Mouse (Mus musculus) midbrain, postnatal 0 days (tissue): ENCODE measurements around the gene Gm20388. TPM values are rescaled to one million over a fixed set of nuclear protein-coding genes. Genes with fewer than 3 reads are reported as not detected.
"Not testable (repeated sequence)": the region's sequence is repeated elsewhere in the genome, so short reads cannot be mapped to it uniquely, and the experiment has no call there.

Source experiments
- ATAC-seq: fragments of 200-750 bp; cut with Nextera tagmentation; 2 replicates; pipeline ENCODE4 v1.8.0; 2017; ENCODE audit warnings: moderate number of reproducible peaks, mild to moderate bottlenecking, moderate TSS enrichment, moderate library complexity; ENCODE audit not compliant: low FRiP score
- DNase-seq: peaks from one replicate; pipeline ENCODE4 v3.0.0-alpha.2; 2015; ENCODE audit warnings: low spot score
- H3K27ac ChIP-seq: fragments of 300-500 bp; sonication (generic); 2 replicates; pipeline ENCODE4 v1.5.1; 2014; ENCODE audit warnings: low read depth, mild to moderate bottlenecking, low read length, mixed read lengths
- H3K27me3 ChIP-seq: fragments of 300-500 bp; sonication (generic); 2 replicates; pipeline ENCODE4 v1.6.1; 2014; ENCODE audit warnings: low read length, control low read depth, mixed read lengths; ENCODE audit not compliant: insufficient read depth
- H3K36me3 ChIP-seq: fragments of 300-500 bp; sonication (generic); 2 replicates; pipeline ENCODE4 v1.6.1; 2014; ENCODE audit warnings: low read length, control low read depth, mixed read lengths; ENCODE audit not compliant: insufficient read depth
- H3K4me1 ChIP-seq: fragments of 300-500 bp; sonication (generic); 2 replicates; pipeline ENCODE4 v1.6.1; 2014; ENCODE audit warnings: mild to moderate bottlenecking, control low read depth, antibody characterized with exemption, low read length, mixed read lengths; ENCODE audit not compliant: insufficient read depth
- H3K4me2 ChIP-seq: fragments of 300-500 bp; sonication (generic); 2 replicates; pipeline ENCODE4 v1.6.1; 2014; ENCODE audit warnings: low read depth, mild to moderate bottlenecking, low read length, mixed read lengths; ENCODE audit not compliant: poor library complexity, severe bottlenecking
- H3K4me3 ChIP-seq: fragments of 300-500 bp; sonication (generic); 2 replicates; pipeline ENCODE4 v1.5.1; 2014; ENCODE audit warnings: low read depth, mild to moderate bottlenecking, low read length, moderate library complexity
- H3K9ac ChIP-seq: fragments of 300-500 bp; sonication (generic); replicated peaks from 2 replicates; pipeline ENCODE4 v1.6.1; 2014; ENCODE audit warnings: mild to moderate bottlenecking, low read length, moderate library complexity, mixed read lengths; ENCODE audit not compliant: poor library complexity, severe bottlenecking
- H3K9me3 ChIP-seq: fragments of 300-500 bp; sonication (generic); 2 replicates; pipeline ENCODE4 v1.6.1; 2016; ENCODE audit warnings: low read length, control low read depth
- CTCF ChIP-seq: IDR thresholded peaks from 2 replicates; pipeline ENCODE4 v1.5.1; 2016; ENCODE audit warnings: antibody characterized with exemption, mild to moderate bottlenecking
- WGBS: fragments of 180-500 bp; shearing (Covaris S2); extraction: QIAGEN DNeasy Blood & Tissue Kit; methylation state at CpG from one replicate; pipeline ENCODE4 v1.1.7; 2014; 5-methylcytosine and 5-hydroxymethylcytosine counted together
- polyA plus RNA-seq: library from polyadenylated mRNA; unstranded; fragments of >200 nt; fragmentation: Nextera tagmentation; extraction: Ambion mirVana; gene quantifications from 2 replicates; pipeline ENCODE4 v1.2.1, GENCODE M21; 2015
- total RNA-seq: library from RNA; depleted of rRNA; stranded (reverse); fragments of >200 nt; gene quantifications from 2 replicates; pipeline ENCODE4 v1.2.3, GENCODE M21; 2014

Gm20388 gene
- total and polyA plus RNA-seq, 2 experiments from 2014 or later: 74.2 TPM; not detected in 1

DNA sequence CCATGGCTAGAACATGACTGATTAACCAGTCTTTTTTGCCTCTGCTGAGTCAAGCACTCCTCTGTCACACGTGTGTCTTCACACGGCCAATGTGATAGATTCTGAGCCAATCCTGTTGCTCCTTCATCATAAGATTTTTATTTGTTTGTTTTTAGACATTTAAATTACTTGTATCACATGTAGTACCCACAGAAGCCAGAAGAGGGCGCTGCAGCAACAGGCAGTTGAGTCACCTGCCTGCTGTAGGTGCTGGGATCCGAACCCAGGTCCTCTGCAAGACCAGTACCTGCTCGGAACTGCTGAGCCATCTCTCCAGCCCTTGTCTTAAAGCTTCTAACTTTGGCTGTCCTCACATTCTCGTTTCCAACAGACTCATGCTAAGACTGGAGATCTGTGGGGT, 812.4 kb downstream of the Gm20388 start:
- Histone ChIP-seq H3K9me3 (no peaks in the 10 kb centered on the region), H3K4me1 (no peaks in the 10 kb centered on the region), H3K4me2 (no peak overlapping the region), H3K4me3 (no peak overlapping the region), H3K27me3 (no peaks in the 10 kb centered on the region), H3K9ac (no peak overlapping the region), H3K36me3 (no peaks in the 10 kb centered on the region), H3K27ac (no peak overlapping the region)
- ATAC-seq: no peak
- 69% methylated on average over 6 of the region's 6 CpGs for WGBS
- no peak for DNase-seq
- TF ChIP-seq CTCF: peak; percentile 47

DNA sequence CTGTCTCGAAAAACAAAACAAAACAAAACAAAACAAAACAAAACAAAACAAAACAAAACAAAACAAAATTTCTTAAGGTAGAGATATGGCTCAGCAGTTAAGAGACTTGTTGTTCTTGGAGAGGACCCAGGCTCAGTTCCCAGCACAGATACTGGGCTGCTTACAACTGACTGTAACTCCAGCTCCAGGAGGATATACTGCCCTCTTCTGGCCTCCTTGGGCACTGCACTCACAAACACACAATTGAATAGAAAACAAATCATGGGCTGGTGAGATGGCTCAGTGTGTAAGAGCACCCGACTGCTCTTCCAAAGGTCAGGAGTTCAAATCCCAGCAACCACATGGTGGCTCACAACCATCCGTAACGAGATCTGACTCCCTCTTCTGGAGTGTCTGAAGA, 813.5 kb downstream of the Gm20388 start:
- not testable (repeated sequence) for ATAC-seq, H3K4me3 ChIP-seq, H3K27ac ChIP-seq, H3K36me3 ChIP-seq, H3K4me2 ChIP-seq, DNase-seq, H3K9me3 ChIP-seq, H3K4me1 ChIP-seq, H3K9ac ChIP-seq, H3K27me3 ChIP-seq
- WGBS: 85% methylated on average over 2 of the region's 4 CpGs
- TF ChIP-seq CTCF: peak; percentile 34

DNA sequence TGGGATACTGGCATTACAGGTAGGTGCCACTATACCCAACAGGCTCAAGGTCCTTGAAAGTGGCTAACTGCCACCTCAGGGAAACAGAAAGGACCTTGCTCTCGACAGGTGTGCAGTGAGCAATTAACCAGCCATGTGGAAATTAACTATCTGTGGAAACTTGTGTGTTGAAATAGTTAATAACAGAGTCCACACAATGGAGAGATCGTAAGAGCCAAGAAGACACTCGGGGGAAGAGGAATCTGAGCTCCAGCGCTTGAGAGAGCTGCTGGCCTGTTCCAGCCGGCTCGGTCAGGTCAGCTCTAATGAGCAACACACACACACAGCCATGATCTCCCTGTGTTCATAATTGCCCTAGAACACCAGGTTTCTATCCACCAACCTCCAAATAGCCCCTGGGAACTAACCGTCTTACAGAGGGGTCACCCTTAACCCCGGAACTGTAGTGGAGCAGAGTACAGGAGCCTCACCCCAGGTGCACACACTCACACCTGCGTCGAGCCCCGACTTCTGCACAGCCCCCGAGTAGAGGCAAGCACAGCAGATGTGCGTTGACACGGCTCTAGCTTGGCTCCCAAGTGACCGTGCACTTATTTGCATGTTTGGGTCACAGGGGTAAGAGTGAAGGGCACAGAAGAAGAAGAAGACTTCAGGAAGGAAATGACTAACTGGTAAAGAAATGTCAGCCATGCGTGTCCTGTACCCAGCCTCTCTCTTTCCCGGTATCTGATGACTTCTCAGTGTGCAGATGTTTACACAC, 814.4 kb downstream of the Gm20388 start:
- H3K4me1 ChIP-seq: no peaks in the 10 kb centered on the region
- H3K9me3 ChIP-seq: no peaks in the 10 kb centered on the region
- no peak for TF ChIP-seq CTCF
- H3K4me3 ChIP-seq: no peak overlapping the region
- ATAC-seq (no peak), DNase-seq (no peak)
- no peak overlapping the region for H3K9ac ChIP-seq
- H3K36me3 ChIP-seq: no peaks in the 10 kb centered on the region
- 82% methylated on average over 17 of the region's 17 CpGs for WGBS
- no peak overlapping the region for H3K27ac ChIP-seq
- peaks cover 3% of the 10 kb centered on the region; the same call in 1 of the 2 replicates for H3K27me3 ChIP-seq
- H3K4me2 ChIP-seq: no peak overlapping the region

DNA sequence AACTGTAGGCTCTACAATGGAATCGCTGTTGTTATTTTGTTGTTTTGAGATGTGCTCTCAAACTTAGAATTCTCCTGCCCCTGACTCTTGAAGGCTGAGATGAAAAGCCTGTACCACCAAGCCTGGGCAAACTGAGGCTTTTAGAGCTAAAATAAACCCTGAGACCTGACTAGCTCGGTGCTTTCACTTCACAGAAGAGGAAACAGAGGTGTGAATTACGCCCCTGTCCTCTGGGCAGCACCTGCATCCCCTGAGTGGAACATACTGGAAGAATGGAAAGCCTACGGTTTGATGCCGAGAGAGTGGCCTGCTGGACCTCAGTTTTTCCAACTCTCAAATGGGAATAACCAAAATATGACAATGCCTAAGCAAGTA, 814.9 kb downstream of the Gm20388 start:
- WGBS: 88% methylated on average over 5 of the region's 5 CpGs
- ATAC-seq: no peak
- Histone ChIP-seq H3K36me3 (no peaks in the 10 kb centered on the region), H3K4me3 (no peak overlapping the region), H3K27ac (no peak overlapping the region), H3K4me2 (no peak overlapping the region), H3K9ac (no peak overlapping the region), H3K27me3 (peaks cover 3% of the 10 kb centered on the region; the same call in 1 of the 2 replicates), H3K9me3 (no peaks in the 10 kb centered on the region), H3K4me1 (no peaks in the 10 kb centered on the region)
- DNase-seq: no peak
- TF ChIP-seq CTCF: no peak

DNA sequence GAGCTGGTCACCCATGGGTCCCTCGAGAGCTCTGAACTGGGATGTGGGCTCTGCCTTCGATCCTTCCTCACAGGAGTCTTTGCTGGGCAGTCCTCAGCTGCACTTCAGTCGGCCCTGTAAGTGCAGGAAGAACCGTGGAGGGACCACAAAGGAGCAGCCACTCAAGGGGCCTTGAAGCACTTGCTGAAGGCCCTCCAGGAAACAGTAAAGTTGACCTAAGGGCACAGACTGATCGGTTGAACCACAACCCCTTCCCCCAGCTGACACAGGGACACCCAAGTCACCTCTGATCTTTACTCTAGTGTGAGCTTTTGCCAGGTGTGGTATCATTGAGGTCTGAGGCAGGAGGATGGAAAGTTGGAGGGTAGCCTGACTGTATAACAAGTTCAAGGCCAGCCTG, 815.4 kb downstream of the Gm20388 start:
- Histone ChIP-seq H3K9ac (no peak overlapping the region), H3K36me3 (no peaks in the 10 kb centered on the region), H3K4me1 (no peaks in the 10 kb centered on the region), H3K4me2 (no peak overlapping the region), H3K27ac (no peak overlapping the region), H3K27me3 (peaks cover 3% of the 10 kb centered on the region; the same call in 1 of the 2 replicates), H3K4me3 (no peak overlapping the region), H3K9me3 (no peaks in the 10 kb centered on the region)
- 78% methylated on average over 5 of the region's 5 CpGs for WGBS
- ATAC-seq (no peak), DNase-seq (no peak)
- no peak for TF ChIP-seq CTCF

DNA sequence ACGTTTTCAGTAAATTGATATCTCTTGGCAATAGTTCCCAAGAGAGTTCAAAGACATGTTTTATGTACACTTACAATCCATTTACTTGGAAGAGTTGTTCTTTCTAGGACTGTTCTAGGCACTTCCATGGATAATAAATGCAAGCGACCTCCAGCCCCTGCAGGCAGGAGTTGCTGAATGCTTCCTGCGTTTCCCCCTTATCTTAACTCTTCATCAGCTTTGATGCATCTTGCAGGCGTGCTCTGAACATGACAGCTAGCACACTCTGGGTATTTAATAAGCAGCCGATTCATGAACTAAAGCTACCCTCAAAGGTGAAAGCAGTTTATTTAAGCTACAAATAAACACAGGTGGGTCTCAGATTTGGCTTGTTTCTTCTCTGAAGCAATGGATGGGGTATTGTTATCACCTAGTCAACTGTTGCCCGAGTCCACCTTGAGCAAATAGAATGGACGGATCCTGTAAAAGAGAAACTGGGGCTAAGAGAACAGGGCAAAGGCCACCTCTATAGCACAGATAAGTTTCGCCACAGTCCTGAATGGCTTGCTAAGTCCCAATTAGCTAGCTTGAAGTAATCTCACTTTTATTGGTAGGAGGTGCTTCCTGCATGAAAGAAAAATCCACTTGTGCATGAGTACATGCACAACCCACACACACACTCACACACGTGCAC, 818.0 kb downstream of the Gm20388 start:
- no peaks in the 10 kb centered on the region for H3K9me3 ChIP-seq
- 76% methylated on average over 9 of the region's 9 CpGs for WGBS
- no peak for ATAC-seq

More for the DNA sequence above, 818.0 kb downstream of the Gm20388 start:
- Histone ChIP-seq H3K27me3 (peaks cover 3% of the 10 kb centered on the region; the same call in 1 of the 2 replicates), H3K4me1 (no peaks in the 10 kb centered on the region), H3K36me3 (no peaks in the 10 kb centered on the region), H3K27ac (no peak overlapping the region), H3K9ac (no peak overlapping the region), H3K4me3 (no peak overlapping the region), H3K4me2 (no peak overlapping the region)
- no peak for TF ChIP-seq CTCF
- no peak for DNase-seq
